Mouse (Mus musculus): Measurements from ENCODE around the gene Mlxip.

Gene Mlxip

GRCm38 (mm10) chr5:123394303-123394956, at the start of gene Mlxip:
Gene Mlxip, plus strand, starts transcription at chr5:123394798.
- peak; percentile 82 to 86 for DNase-seq (ENCODE audit: low spot score in 2 of 2)

GRCm38 (mm10) chr5:123344963-123345852, 49.4 kb upstream of the Mlxip start:
- DNase-seq (ENCODE audit: low spot score in 2 of 2): peak; percentile 11 to 40

DNA sequence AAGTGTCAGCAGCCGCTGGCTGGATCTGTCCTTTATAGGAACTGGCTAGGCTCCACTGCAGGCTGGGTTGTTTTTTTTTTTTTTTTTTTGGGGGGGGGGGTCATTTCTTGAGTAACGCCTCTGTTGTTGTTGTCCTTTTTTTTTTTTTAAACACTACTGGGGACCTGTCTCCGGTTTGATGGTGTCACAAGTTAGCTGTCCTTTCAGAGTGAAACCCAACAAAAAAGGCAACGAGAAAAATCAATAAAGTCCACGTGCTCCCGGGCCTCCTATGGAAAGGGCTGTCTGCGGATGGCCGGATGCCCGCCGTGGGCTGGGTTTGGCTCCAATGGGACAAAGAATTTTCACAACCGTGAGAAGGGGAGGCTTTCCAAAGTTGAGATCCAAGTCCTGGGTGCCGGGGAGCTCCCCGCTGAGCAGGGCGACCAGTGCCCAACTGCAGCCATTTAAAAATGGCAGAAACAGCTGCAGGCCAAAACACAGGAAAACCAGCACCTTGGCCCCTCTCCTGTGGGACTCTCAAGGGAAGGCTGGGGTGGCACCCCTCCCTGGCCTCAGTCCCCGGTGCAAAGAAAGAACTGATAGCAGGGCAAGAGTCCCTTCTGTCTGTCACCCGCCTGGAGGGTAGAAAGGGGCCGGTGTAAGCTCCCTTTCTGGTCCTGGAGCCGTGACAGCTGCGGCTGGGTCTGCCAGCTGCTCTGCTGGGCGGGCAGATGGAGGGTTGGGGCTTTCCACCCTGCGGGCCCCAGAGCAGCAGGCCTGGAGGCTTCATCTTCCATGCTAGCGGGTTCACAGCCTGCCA, 48.5 kb upstream of the Mlxip start:
- peak; percentile 22 to 49 for DNase-seq (ENCODE audit: low spot score in 2 of 2)

- DNase-seq (ENCODE audit: low spot score in 2 of 2): no peak
These were observed 47.8 kb upstream of the Mlxip start for GRCm38 (mm10) chr5:123346701-123347270.

- no peak for DNase-seq (ENCODE audit: low spot score in 2 of 2)
These were observed 46.6 kb upstream of the Mlxip start for GRCm38 (mm10) chr5:123347985-123348384.

DNA sequence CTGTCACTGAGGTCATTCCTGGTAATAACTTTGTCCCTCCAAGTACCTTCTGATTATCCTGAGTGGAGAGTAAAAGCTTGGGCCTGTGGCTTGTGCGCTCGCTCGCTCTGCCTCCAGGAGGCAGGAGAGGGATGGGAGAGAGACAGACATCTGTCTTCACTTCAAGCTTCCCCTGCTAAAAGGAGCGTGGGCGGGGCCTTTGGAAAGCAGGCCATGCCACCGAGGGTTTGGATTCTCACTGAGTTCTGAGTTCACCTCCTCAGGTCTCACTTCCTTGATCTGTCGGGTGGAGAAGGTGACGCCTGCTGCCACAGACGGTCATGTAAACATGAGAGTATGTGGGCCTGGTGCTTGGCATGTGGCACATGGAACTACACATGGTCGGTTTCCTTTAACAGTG, 44.2 kb upstream of the Mlxip start:
- DNase-seq (ENCODE audit: low spot score in 2 of 2): peak in 1 of 2 experiments; percentile 54

GRCm38 (mm10) chr5:123355918-123356317, 38.7 kb upstream of the Mlxip start:
- no peak for DNase-seq (ENCODE audit: low spot score in 2 of 2)

GRCm38 (mm10) chr5:123357253-123357652, 37.3 kb upstream of the Mlxip start:
- DNase-seq (ENCODE audit: low spot score in 2 of 2): no peak

DNA sequence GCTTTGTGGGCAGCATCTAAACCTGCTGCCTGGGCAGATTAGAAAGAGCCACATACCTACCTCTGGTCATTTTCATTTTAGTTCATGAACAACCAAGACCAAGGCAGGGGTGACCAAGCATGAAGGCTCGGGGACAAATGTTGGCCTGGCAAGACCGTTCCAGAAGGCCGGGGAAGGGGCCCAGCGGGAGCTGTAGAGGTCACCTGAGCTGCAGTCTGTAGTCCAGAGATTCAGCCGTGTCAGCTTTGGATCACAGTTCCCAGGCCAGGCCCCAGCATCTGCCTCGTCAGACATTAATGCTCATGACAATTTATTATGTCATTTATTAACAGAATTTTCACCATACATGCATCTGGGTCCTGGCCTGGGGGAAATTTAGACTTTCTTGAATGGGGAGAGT, 35.2 kb upstream of the Mlxip start:
- DNase-seq (ENCODE audit: low spot score in 2 of 2): no peak

GRCm38 (mm10) chr5:123362911-123363310, 31.7 kb upstream of the Mlxip start:
- DNase-seq (ENCODE audit: low spot score in 2 of 2): no peak

DNA sequence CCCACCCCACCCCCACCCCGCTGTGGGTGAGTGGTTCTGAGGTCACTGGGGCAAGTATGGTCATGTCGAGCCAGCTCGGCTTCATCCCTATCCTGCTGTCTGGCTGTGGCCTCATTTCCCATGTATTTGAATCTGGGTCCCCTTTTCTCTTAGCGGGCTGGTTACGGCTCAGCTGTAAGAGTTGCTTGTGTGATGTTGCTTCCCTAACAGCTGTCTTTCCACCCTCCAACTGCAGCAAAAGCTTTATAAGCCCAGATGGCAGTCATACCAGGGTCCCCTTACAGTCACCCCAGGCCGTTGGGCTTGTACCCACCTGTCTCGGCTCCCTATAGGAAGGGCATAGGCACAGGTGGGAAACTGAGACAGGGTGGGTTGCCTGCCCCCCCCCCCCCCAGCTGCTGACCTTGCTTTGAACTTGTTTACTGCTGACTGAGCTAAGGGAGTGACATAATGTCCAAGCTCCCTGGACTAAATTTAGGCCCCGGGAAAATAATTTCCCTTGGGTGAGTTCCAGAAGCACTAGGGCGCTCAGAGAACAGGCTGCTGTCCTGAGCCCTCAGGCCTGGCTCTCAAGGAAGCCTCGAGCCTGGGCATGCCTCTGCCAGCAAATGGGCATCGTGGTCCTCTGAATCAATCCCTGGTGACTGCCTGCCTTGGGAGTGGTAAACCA, 30.2 kb upstream of the Mlxip start:
- DNase-seq (ENCODE audit: low spot score in 2 of 2): no peak

- peak; percentile 30 to 56 for DNase-seq (ENCODE audit: low spot score in 2 of 2)
These were observed 25.6 kb upstream of the Mlxip start for GRCm38 (mm10) chr5:123368869-123369488.

- no peak for DNase-seq (ENCODE audit: low spot score in 2 of 2)
These were observed 24.5 kb upstream of the Mlxip start for GRCm38 (mm10) chr5:123370049-123370448.

- no peak for DNase-seq (ENCODE audit: low spot score in 2 of 2)
These were observed 19.3 kb upstream of the Mlxip start for GRCm38 (mm10) chr5:123375262-123375661.

- DNase-seq (ENCODE audit: low spot score in 2 of 2): no peak
These were observed 18.7 kb upstream of the Mlxip start for GRCm38 (mm10) chr5:123375793-123376452.

DNA sequence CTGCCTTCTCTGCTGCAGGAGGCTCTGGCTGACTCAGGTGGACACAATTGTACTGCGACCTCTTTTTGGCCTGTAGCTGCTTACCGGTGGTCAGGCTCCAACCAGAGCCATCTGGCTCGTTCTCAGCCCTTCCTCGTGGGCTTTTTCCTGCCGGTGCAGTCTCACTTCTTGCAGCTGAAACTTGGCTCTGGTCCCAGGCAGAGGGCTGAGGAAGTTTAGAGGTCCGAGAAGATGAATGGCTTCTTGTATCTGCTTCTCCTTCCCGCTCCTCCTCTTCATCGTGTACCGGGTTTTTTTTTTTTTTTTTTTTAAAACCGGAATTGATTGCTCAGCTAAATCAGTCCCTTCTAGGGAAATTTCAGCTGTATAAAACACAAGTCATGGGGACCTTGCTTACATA, 18.0 kb upstream of the Mlxip start:
- no peak for DNase-seq (ENCODE audit: low spot score in 2 of 2)

GRCm38 (mm10) chr5:123377120-123377955, 17.3 kb upstream of the Mlxip start:
- peak; percentile 88 for DNase-seq (ENCODE audit: low spot score in 2 of 2)

- no peak for DNase-seq (ENCODE audit: low spot score in 2 of 2)
These were observed 15.9 kb upstream of the Mlxip start for GRCm38 (mm10) chr5:123378712-123379111.

- DNase-seq (ENCODE audit: low spot score in 2 of 2): peak; percentile 39 to 45
These were observed 15.1 kb upstream of the Mlxip start for GRCm38 (mm10) chr5:123379504-123379931.

Measured in natural killer cell, adult 2 months (primary cell).